Mouse (Mus musculus) kidney, adult 2 months (tissue): ENCODE results near the gene Usp35.

Source experiments
- CTCF ChIP-seq: fragments of 200-500 bp; conservative IDR thresholded peaks from 2 replicates; pipeline ENCODE4 v1.5.1; 2011; ENCODE audit warnings: low read depth, mild to moderate bottlenecking, control low read depth, low read length, moderate library complexity, mixed read lengths; ENCODE audit not compliant: insufficient read depth, insufficient read length
- POLR2A ChIP-seq: fragments of 200-500 bp; IDR thresholded peaks from one replicate; pipeline ENCODE4 v1.6.1; 2011; ENCODE audit warnings: low read depth, low read length, control low read depth

GRCm38 (mm10) chr7:97302876-97303275 is 28.9 kb downstream of the Usp35 start:
- TF ChIP-seq POLR2A (no peak), CTCF (no peak)
